12 mouse cellular contexts compared by ENCODE assay signal in genomic region chr4:123438414-123438813, GRCm38 (mm10).
DNase-seq lines count a peak whose midpoint lies in the region; ATAC-seq and TF ChIP-seq lines count a peak whose summit lies in the region.
"Had no signal": no experiment of that assay in that cellular context is flagged by ENCODE, and none has a peak within 500 bp of the region (broad histone marks: within the 10 kb centered on the region; RNA-seq: fewer than 3 reads in every experiment).

No protein-coding gene starts in this region.

- H3K27ac ChIP-seq in lung, embryonic 14.5 days (ENCODE audit: low read depth) = no peak overlapping the region
- no peak overlapping the region; the same call in 1 of the 2 replicates for H3K27ac ChIP-seq in hindbrain, embryonic 13.5 days
- H3K27ac ChIP-seq: liver, embryonic 12.5 days had no signal

- no peak overlapping the region for H3K4me2 ChIP-seq in lung, embryonic 14.5 days
- H3K4me2 ChIP-seq in hindbrain, embryonic 13.5 days = no peak overlapping the region
- H3K4me2 ChIP-seq: liver, embryonic 12.5 days had no signal

- no peak for ATAC-seq in lung, embryonic 14.5 days (ENCODE audit: insufficient read depth)
- ATAC-seq in hindbrain, embryonic 13.5 days (ENCODE audit: low FRiP score) = no peak
- ATAC-seq: inflammation-experienced regulatory T-cells, adult 6 months; liver, embryonic 12.5 days had no signal

- H3K9ac ChIP-seq in lung, embryonic 14.5 days = no peak overlapping the region
- no peak overlapping the region for H3K9ac ChIP-seq in hindbrain, embryonic 13.5 days
- H3K9ac ChIP-seq: liver, embryonic 12.5 days had no signal

- TF ChIP-seq CTCF in lung, embryonic 14.5 days (IDR thresholded peaks at IDR 0.05; ENCODE audit: low read depth) = no peak
- TF ChIP-seq CTCF in lung, adult 2 months (IDR thresholded peaks at IDR 0.05; ENCODE audit: insufficient read depth, low read length) = no peak

- peak; percentile 42 for DNase-seq in lung, embryonic 14.5 days
- no peak for DNase-seq in lung, adult 2 months
- DNase-seq in cerebellum, postnatal 36 days = peak; percentile 49 to 64
- DNase-seq in heart, postnatal 36 days = peak; percentile 75 to 79
- DNase-seq in left cerebral cortex, postnatal 36 days (ENCODE audit: low spot score in 2 of 2) = no peak
- DNase-seq in left cerebral cortex, adult 8-10 months (ENCODE audit: low spot score in 2 of 2) = no peak
- DNase-seq: right cerebral cortex, postnatal 14 days; thymus, adult 2 months had no signal

- H3K4me1 ChIP-seq in lung, embryonic 14.5 days (ENCODE audit: insufficient read depth) = no peaks in the 10 kb centered on the region
- H3K4me1 ChIP-seq in lung, adult 2 months (ENCODE audit: control insufficient read depth, insufficient read depth, low read length) = peaks cover 2% of the 10 kb centered on the region; the same call in 1 of the 2 replicates
- H3K4me1 ChIP-seq in hindbrain, embryonic 13.5 days (replicated peaks) = no peaks in the 10 kb centered on the region
- H3K4me1 ChIP-seq: liver, embryonic 12.5 days had no signal

- H3K27me3 ChIP-seq in lung, embryonic 14.5 days (ENCODE audit: insufficient read depth, low read length) = no peaks in the 10 kb centered on the region
- no peaks in the 10 kb centered on the region for H3K27me3 ChIP-seq in hindbrain, embryonic 13.5 days
- H3K27me3 ChIP-seq: liver, embryonic 12.5 days had no signal

- no peak for TF ChIP-seq POLR2A in lung, adult 2 months (IDR thresholded peaks at IDR 0.05; ENCODE audit: borderline replicate concordance, extremely low read depth, low read depth, low read length)

- intact Hi-C loops in heart, postnatal 36 days (cut with DNase I) = no loop called here
- intact Hi-C loops in left cerebral cortex, postnatal 36 days (cut with DNase I) = no loop called here

- H3K4me3 ChIP-seq in lung, embryonic 14.5 days (ENCODE audit: low read depth, low read length) = no peak overlapping the region
- H3K4me3 ChIP-seq in lung, adult 2 months (replicated peaks; ENCODE audit: extremely low read depth, low read depth, low read length) = no peak overlapping the region
- no peak overlapping the region for H3K4me3 ChIP-seq in hindbrain, embryonic 13.5 days
- H3K4me3 ChIP-seq: liver, embryonic 12.5 days had no signal

- no peaks in the 10 kb centered on the region for H3K9me3 ChIP-seq in lung, embryonic 14.5 days (ENCODE audit: low read depth, low read length)
- H3K9me3 ChIP-seq in hindbrain, embryonic 13.5 days = no peaks in the 10 kb centered on the region
- H3K9me3 ChIP-seq: G1E; liver, embryonic 12.5 days had no signal

- H3K36me3 ChIP-seq in lung, embryonic 14.5 days (ENCODE audit: insufficient read depth) = peaks cover 75% of the 10 kb centered on the region
- H3K36me3 ChIP-seq in hindbrain, embryonic 13.5 days = peaks cover 74% of the 10 kb centered on the region

- WGBS in lung, embryonic 14.5 days = 38% methylated on average over 5 of the region's 5 CpGs
- 36% methylated on average over 5 of the region's 5 CpGs for WGBS in lung, adult 2 months
- 82% methylated on average over 5 of the region's 5 CpGs for WGBS in hindbrain, embryonic 13.5 days

Comparison
In these comparisons a context has a peak if more than half of its experiments do, and no peak if none do; other contexts are left out.
1. DNase-seq: peak in lung, embryonic 14.5 days (single experiment), cerebellum, postnatal 36 days (2 of 2) and heart, postnatal 36 days (2 of 2); none in lung, adult 2 months (single experiment), left cerebral cortex, postnatal 36 days (0 of 2) and left cerebral cortex, adult 8-10 months (0 of 2).